Mouse (Mus musculus): Measurements from ENCODE around the gene Ikbip. TPM values are rescaled to one million over a fixed set of nuclear protein-coding genes. Genes with fewer than 3 reads are reported as not detected.

Ikbip gene
- total RNA-seq, 1 experiment, result 28.1 TPM

DNA sequence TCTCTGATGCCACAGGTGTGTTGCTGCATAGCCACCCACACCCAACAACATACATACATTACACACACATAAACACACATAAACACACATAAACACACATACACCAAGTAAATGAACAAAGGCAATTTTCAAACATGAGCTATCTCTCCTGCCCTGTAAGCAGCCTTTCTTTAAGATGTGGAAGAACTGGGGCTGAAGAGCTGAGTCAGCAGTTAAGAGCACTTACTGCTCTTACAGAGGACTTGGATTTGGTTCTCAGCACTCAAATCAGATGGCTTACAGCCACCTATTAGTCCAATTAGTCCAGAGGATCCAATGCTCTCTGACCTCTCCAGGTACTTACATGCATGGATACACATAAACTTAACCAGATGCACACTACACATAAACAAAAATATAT lies 30.0 kb upstream of the Ikbip start:
- H3K4me1 ChIP-seq (ENCODE audit: control insufficient read depth in 2 of 2, insufficient read depth in 2 of 2, low read length in 2 of 2, poor library complexity in 1 of 2), result no peaks in the 10 kb centered on the region
- H3K9ac ChIP-seq (ENCODE audit: insufficient read depth, low read depth, low read length, poor library complexity, severe bottlenecking), result no peak overlapping the region
- H3K4me3 ChIP-seq (ENCODE audit: insufficient read depth in 1 of 2, low read depth in 1 of 2, low read length in 2 of 2, poor library complexity in 1 of 2, severe bottlenecking in 1 of 2), result no peak overlapping the region
- no peaks in the 10 kb centered on the region for H3K9me3 ChIP-seq (ENCODE audit: control insufficient read depth, insufficient read depth, low read depth, low read length)
- H3K36me3 ChIP-seq (ENCODE audit: control insufficient read depth, insufficient read depth, low read length, poor library complexity, severe bottlenecking), result peaks cover 5% of the 10 kb centered on the region; the same call in 1 of the 2 replicates
- no peak for TF ChIP-seq ZC3H11A (IDR thresholded peaks at IDR 0.05; ENCODE audit: borderline replicate concordance, low read depth, low read length)
- TF ChIP-seq HCFC1 (IDR thresholded peaks at IDR 0.05; ENCODE audit: borderline replicate concordance, insufficient read depth, low read length), result no peak
- TF ChIP-seq MAFK (IDR thresholded peaks at IDR 0.05; ENCODE audit: insufficient read depth, low read depth, low read length), result peak; percentile 90
- H3K27ac ChIP-seq (ENCODE audit: insufficient read depth, low read depth, low read length, poor library complexity, severe bottlenecking), result no peak overlapping the region
- DNase-seq (ENCODE audit: low read depth, low spot score), result no peak
- in situ Hi-C loops (cut with MboI; ENCODE audit: low sequenced_read_pairs in 2 of 2, unreplicated experiment in 2 of 2), result no loop called here

DNA sequence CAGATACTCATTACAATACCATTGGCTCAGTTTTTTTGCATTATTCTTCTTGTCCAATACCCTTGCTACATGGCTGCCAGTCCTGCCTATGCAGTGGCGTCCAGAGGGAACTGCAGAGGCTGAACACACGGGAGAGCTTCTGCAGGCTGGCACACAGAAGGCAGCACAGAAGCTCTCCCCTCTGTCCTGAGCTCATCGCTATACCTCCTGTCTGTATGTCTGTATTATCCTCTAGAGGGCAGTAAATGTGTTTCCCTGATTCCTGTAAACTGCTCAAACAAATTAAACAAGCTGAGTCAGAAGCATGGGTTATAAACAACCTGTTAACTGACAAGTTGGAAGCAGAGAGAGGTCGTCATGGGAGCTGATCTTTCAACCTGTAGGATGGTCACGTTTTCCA lies 22.0 kb upstream of the Ikbip start:
- H3K36me3 ChIP-seq (ENCODE audit: control insufficient read depth, insufficient read depth, low read length, poor library complexity, severe bottlenecking), result peaks cover 6% of the 10 kb centered on the region
- in situ Hi-C loops (cut with MboI; ENCODE audit: low sequenced_read_pairs in 2 of 2, unreplicated experiment in 2 of 2), result no loop called here
- 0 out of 2 replicates have a peak, but pooled peaks have one; percentile 46 for TF ChIP-seq MAFK (IDR thresholded peaks at IDR 0.05; ENCODE audit: insufficient read depth, low read depth, low read length)
- TF ChIP-seq ZNF384 (IDR thresholded peaks at IDR 0.05; ENCODE audit: low read depth, low read length), result no peak
- no peak for TF ChIP-seq HCFC1 (IDR thresholded peaks at IDR 0.05; ENCODE audit: borderline replicate concordance, insufficient read depth, low read length)
- no peak for TF ChIP-seq ZC3H11A (IDR thresholded peaks at IDR 0.05; ENCODE audit: borderline replicate concordance, low read depth, low read length)
- TF ChIP-seq CHD2 (IDR thresholded peaks at IDR 0.05; ENCODE audit: low read depth, low read length), result no peak
- H3K4me3 ChIP-seq (ENCODE audit: insufficient read depth in 1 of 2, low read depth in 1 of 2, low read length in 2 of 2, poor library complexity in 1 of 2, severe bottlenecking in 1 of 2), result no peak overlapping the region
- no peak for DNase-seq (ENCODE audit: low read depth, low spot score)
- no peaks in the 10 kb centered on the region for H3K9me3 ChIP-seq (ENCODE audit: control insufficient read depth, insufficient read depth, low read depth, low read length)
- no peak overlapping the region for H3K27ac ChIP-seq (ENCODE audit: insufficient read depth, low read depth, low read length, poor library complexity, severe bottlenecking)
- H3K9ac ChIP-seq (ENCODE audit: insufficient read depth, low read depth, low read length, poor library complexity, severe bottlenecking), result no peak overlapping the region
- peaks cover 0 to 3% of the 10 kb centered on the region in 2 experiments; a peak in 1 of 4 replicates for H3K4me1 ChIP-seq (ENCODE audit: control insufficient read depth in 2 of 2, insufficient read depth in 2 of 2, low read length in 2 of 2, poor library complexity in 1 of 2)

DNA sequence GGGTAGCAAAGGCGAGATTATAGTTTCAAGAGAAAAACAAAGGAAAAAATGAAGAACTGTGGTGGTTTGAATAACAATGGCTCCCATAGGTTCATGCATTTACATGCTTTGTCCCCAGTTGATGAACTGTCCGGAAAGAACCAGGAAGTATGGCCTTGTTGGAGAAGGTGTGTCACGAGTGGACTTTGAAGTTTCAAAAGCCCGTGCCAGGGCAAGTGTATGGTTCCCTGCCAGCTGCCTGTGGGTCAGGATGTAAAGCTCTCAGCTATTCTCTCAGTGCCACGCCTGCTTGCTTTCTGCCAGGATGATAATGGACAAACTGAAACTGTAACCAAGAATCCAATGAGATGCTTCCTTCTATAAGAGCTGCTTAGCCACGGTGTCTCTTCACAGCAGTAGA lies 20.4 kb upstream of the Ikbip start:
- in situ Hi-C loops (cut with MboI; ENCODE audit: low sequenced_read_pairs in 2 of 2, unreplicated experiment in 2 of 2), result no loop called here
- no peak overlapping the region for H3K4me3 ChIP-seq (ENCODE audit: insufficient read depth in 1 of 2, low read depth in 1 of 2, low read length in 2 of 2, poor library complexity in 1 of 2, severe bottlenecking in 1 of 2)
- H3K36me3 ChIP-seq (ENCODE audit: control insufficient read depth, insufficient read depth, low read length, poor library complexity, severe bottlenecking), result peaks cover 8% of the 10 kb centered on the region
- TF ChIP-seq HCFC1 (IDR thresholded peaks at IDR 0.05; ENCODE audit: borderline replicate concordance, insufficient read depth, low read length), result no peak
- TF ChIP-seq ZC3H11A (IDR thresholded peaks at IDR 0.05; ENCODE audit: borderline replicate concordance, low read depth, low read length), result no peak
- no peak for TF ChIP-seq MAFK (IDR thresholded peaks at IDR 0.05; ENCODE audit: insufficient read depth, low read depth, low read length)
- TF ChIP-seq CHD2 (IDR thresholded peaks at IDR 0.05; ENCODE audit: low read depth, low read length), result no peak
- no peak for TF ChIP-seq ZNF384 (IDR thresholded peaks at IDR 0.05; ENCODE audit: low read depth, low read length)
- DNase-seq (ENCODE audit: low read depth, low spot score), result no peak
- H3K9ac ChIP-seq (ENCODE audit: insufficient read depth, low read depth, low read length, poor library complexity, severe bottlenecking), result no peak overlapping the region
- H3K27ac ChIP-seq (ENCODE audit: insufficient read depth, low read depth, low read length, poor library complexity, severe bottlenecking), result no peak overlapping the region
- H3K4me1 ChIP-seq (ENCODE audit: control insufficient read depth in 2 of 2, insufficient read depth in 2 of 2, low read length in 2 of 2, poor library complexity in 1 of 2), result peaks cover 0 to 3% of the 10 kb centered on the region in 2 experiments; a peak in 1 of 4 replicates
- no peaks in the 10 kb centered on the region for H3K9me3 ChIP-seq (ENCODE audit: control insufficient read depth, insufficient read depth, low read depth, low read length)

DNA sequence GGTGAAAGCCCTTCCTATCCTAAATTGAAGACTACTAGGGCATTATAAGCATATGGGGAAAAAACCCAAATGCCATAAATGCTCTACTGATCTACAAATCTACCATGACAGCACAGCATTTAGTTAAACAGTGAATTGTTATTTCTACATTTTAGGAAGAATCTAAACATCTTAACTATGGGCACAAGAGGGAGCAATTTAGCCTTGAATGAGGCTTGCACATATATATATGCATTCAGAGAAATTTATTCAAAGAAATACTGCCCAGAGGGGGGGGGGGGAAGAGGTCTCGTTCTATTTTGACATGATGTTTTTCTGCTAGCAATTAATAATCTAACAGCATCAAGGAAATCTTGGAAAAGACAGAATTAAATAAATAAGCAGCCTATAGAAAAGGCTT lies 11.0 kb upstream of the Ikbip start:
- H3K9me3 ChIP-seq (ENCODE audit: control insufficient read depth, insufficient read depth, low read depth, low read length), result no peaks in the 10 kb centered on the region
- no peak overlapping the region for H3K4me3 ChIP-seq (ENCODE audit: insufficient read depth in 1 of 2, low read depth in 1 of 2, low read length in 2 of 2, poor library complexity in 1 of 2, severe bottlenecking in 1 of 2)
- H3K36me3 ChIP-seq (ENCODE audit: control insufficient read depth, insufficient read depth, low read length, poor library complexity, severe bottlenecking), result peaks cover 4% of the 10 kb centered on the region; the same call in 1 of the 2 replicates
- DNase-seq (ENCODE audit: low read depth, low spot score), result no peak
- no peaks in the 10 kb centered on the region for H3K4me1 ChIP-seq (ENCODE audit: control insufficient read depth in 2 of 2, insufficient read depth in 2 of 2, low read length in 2 of 2, poor library complexity in 1 of 2)
- H3K27ac ChIP-seq (ENCODE audit: insufficient read depth, low read depth, low read length, poor library complexity, severe bottlenecking), result no peak overlapping the region
- in situ Hi-C loops (cut with MboI; ENCODE audit: low sequenced_read_pairs in 2 of 2, unreplicated experiment in 2 of 2), result no loop called here
- no peak for TF ChIP-seq CHD2 (IDR thresholded peaks at IDR 0.05; ENCODE audit: low read depth, low read length)
- no peak for TF ChIP-seq MAFK (IDR thresholded peaks at IDR 0.05; ENCODE audit: insufficient read depth, low read depth, low read length)
- TF ChIP-seq HCFC1 (IDR thresholded peaks at IDR 0.05; ENCODE audit: borderline replicate concordance, insufficient read depth, low read length), result no peak
- H3K9ac ChIP-seq (ENCODE audit: insufficient read depth, low read depth, low read length, poor library complexity, severe bottlenecking), result no peak overlapping the region

DNA sequence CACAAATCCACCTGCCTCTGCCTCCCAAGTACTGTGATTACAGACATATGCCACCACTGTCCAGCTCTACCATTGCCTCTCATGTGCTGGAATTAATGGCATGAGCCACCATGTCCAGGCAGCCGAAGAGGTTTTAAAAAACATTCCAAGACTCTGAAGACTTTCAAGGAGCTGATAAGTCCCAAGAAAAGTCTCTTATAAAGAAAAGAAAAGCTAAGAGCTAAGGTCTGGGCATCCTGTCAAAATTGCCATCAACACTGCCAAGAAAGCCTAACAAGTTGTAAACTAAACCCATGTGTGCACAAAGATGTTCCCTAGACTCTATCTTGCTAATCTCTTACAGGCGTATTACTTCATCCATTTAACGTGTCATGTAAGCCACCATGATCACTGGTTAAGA lies 9.4 kb upstream of the Ikbip start:
- Histone ChIP-seq H3K9ac (ENCODE audit: insufficient read depth, low read depth, low read length, poor library complexity, severe bottlenecking) (no peak overlapping the region), H3K4me3 (ENCODE audit: insufficient read depth in 1 of 2, low read depth in 1 of 2, low read length in 2 of 2, poor library complexity in 1 of 2, severe bottlenecking in 1 of 2) (no peak overlapping the region), H3K27ac (ENCODE audit: insufficient read depth, low read depth, low read length, poor library complexity, severe bottlenecking) (no peak overlapping the region), H3K36me3 (ENCODE audit: control insufficient read depth, insufficient read depth, low read length, poor library complexity, severe bottlenecking) (peaks cover 8% of the 10 kb centered on the region; the same call in 1 of the 2 replicates), H3K9me3 (ENCODE audit: control insufficient read depth, insufficient read depth, low read depth, low read length) (no peaks in the 10 kb centered on the region), H3K4me1 (ENCODE audit: control insufficient read depth in 2 of 2, insufficient read depth in 2 of 2, low read length in 2 of 2, poor library complexity in 1 of 2) (no peaks in the 10 kb centered on the region)
- in situ Hi-C loops (cut with MboI; ENCODE audit: low sequenced_read_pairs in 2 of 2, unreplicated experiment in 2 of 2), result no loop called here
- DNase-seq (ENCODE audit: low read depth, low spot score), result no peak
- TF ChIP-seq CHD2 (IDR thresholded peaks at IDR 0.05; ENCODE audit: low read depth, low read length) (no peak), MAFK (IDR thresholded peaks at IDR 0.05; ENCODE audit: insufficient read depth, low read depth, low read length) (no peak), HCFC1 (IDR thresholded peaks at IDR 0.05; ENCODE audit: borderline replicate concordance, insufficient read depth, low read length) (no peak), ZC3H11A (IDR thresholded peaks at IDR 0.05; ENCODE audit: borderline replicate concordance, low read depth, low read length) (no peak), ZNF384 (IDR thresholded peaks at IDR 0.05; ENCODE audit: low read depth, low read length) (no peak)

All from ES-E14 (cell line).